Mouse (Mus musculus) limb, embryonic 10.5 days (tissue): ENCODE measurements around the gene Islr2. TPM values are rescaled to one million over a fixed set of nuclear protein-coding genes. Genes with fewer than 3 reads are reported as not detected.

ENCODE experiments used
- DNase-seq: peaks from one replicate; pipeline ENCODE4 v3.0.0-alpha.2; 2017; ENCODE audit warnings: low spot score
- H3K27ac ChIP-seq: fragments of 300-500 bp; sonication (generic); 2 replicates; pipeline ENCODE4 v1.5.1; 2016; ENCODE audit warnings: mild to moderate bottlenecking
- H3K27me3 ChIP-seq: fragments of 300-500 bp; sonication (generic); 2 replicates; pipeline ENCODE4 v1.6.1; 2016; ENCODE audit warnings: low read depth, mild to moderate bottlenecking; ENCODE audit not compliant: poor library complexity, severe bottlenecking
- H3K36me3 ChIP-seq: fragments of 300-500 bp; sonication (generic); 2 replicates; pipeline ENCODE4 v1.6.1; 2016; ENCODE audit warnings: mild to moderate bottlenecking, moderate library complexity
- H3K4me1 ChIP-seq: fragments of 300-500 bp; sonication (generic); 2 replicates; pipeline ENCODE4 v1.6.1; 2016
- H3K4me3 ChIP-seq: fragments of 300-500 bp; sonication (generic); 2 replicates; pipeline ENCODE4 v1.5.1; 2016; ENCODE audit warnings: mild to moderate bottlenecking, moderate library complexity
- H3K9me3 ChIP-seq: fragments of 300-500 bp; sonication (generic); replicated peaks from 2 replicates; pipeline ENCODE4 v1.6.1; 2016; ENCODE audit warnings: mild to moderate bottlenecking
- WGBS: fragments of 180-500 bp; shearing (Covaris S2); methylation state at CpG from one replicate; pipeline ENCODE4 v1.1.7; 2016; 5-methylcytosine and 5-hydroxymethylcytosine counted together
- polyA plus RNA-seq: library from polyadenylated mRNA; unstranded; fragments of >200 nt; fragmentation: Nextera tagmentation; extraction: Ambion mirVana; gene quantifications from 2 replicates; pipeline ENCODE4 v1.2.1, GENCODE M21; 2016

Gene Islr2
- polyA plus RNA-seq, 1 experiment from 2014 or later = 0.11 TPM

DNA sequence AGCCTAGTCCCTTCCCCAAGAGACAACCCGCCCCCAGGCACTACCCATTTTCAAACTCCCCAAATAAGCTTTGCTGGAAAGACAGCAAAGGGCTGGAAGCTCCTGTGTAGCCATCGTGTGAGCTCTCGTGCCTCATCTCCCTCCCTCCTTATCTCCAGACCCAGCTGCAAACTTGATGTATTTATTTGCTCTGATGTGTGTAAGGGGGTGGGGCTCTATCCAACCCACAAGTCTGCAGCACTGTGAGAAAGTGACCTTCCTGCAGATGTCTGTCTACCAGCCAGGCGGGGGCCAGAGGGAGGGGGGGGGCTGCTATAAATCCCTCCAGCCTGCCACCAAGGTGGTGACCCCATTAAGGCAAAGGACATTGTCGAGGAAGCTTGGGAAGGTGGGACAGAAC lies 9.7 kb upstream of the Islr2 start:
- 10% methylated on average over 5 of the region's 5 CpGs for WGBS

DNA sequence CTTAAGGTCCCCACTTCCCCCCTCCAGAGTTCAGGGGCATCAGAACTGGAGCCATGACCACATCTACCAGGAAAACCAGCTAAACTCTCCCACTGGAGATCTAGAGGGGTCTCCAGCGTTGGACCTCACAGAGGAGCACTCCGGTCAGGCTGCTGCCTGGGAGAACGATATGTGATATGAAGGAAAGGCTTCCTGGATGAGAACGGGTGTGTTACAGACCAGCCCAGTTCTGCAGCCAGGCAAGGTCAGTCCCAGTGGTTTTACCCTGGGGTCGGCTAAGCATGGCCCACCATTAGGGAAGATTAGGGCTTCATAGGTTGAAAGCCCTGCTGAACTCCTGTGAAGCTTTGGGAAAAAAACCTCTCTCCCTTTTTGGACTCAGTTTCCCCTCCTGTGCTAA lies 9.3 kb upstream of the Islr2 start:
- H3K9me3 ChIP-seq = no peaks in the 10 kb centered on the region
- DNase-seq = no peak
- H3K4me1 ChIP-seq = peaks cover 32% of the 10 kb centered on the region
- H3K36me3 ChIP-seq = no peaks in the 10 kb centered on the region
- peaks cover 10% of the 10 kb centered on the region; the same call in 1 of the 2 replicates for H3K27me3 ChIP-seq
- no peak overlapping the region for H3K4me3 ChIP-seq
- WGBS = 69% methylated on average over 5 of the region's 5 CpGs
- H3K27ac ChIP-seq = no peak overlapping the region

More for the DNA sequence above, 9.7 kb upstream of the Islr2 start:
- H3K4me1 ChIP-seq = peaks cover 32% of the 10 kb centered on the region
- H3K9me3 ChIP-seq = no peaks in the 10 kb centered on the region
- H3K27me3 ChIP-seq = peaks cover 10% of the 10 kb centered on the region; the same call in 1 of the 2 replicates
- H3K4me3 ChIP-seq = no peak overlapping the region
- H3K27ac ChIP-seq = no peak overlapping the region
- DNase-seq = no peak
- H3K36me3 ChIP-seq = peaks cover 2% of the 10 kb centered on the region

DNA sequence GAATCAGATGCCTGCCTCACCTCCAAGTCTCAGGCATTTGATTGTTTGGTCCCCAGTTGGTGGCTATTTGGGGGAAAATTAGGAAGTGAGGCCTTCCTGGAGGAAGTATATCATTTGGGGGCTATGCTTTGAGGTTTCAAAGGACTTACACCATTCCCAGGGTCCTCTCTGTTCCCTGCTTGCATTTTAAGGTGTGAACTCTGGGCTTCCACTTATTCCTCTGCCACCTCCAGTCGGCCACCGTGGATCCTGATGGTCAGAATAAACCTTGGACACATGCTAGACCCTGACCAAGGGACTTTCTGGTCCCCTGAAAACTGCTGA lies 6.1 kb upstream of the Islr2 start:
- DNase-seq = no peak
- Histone ChIP-seq H3K36me3 (no peaks in the 10 kb centered on the region), H3K9me3 (no peaks in the 10 kb centered on the region), H3K27me3 (peaks cover 34% of the 10 kb centered on the region), H3K4me3 (no peak overlapping the region), H3K4me1 (peaks cover 20% of the 10 kb centered on the region), H3K27ac (0 out of 2 replicates have a peak overlapping the region, but pooled peaks have one; percentile 19)
- 73% methylated on average over 2 of the region's 2 CpGs for WGBS

DNA sequence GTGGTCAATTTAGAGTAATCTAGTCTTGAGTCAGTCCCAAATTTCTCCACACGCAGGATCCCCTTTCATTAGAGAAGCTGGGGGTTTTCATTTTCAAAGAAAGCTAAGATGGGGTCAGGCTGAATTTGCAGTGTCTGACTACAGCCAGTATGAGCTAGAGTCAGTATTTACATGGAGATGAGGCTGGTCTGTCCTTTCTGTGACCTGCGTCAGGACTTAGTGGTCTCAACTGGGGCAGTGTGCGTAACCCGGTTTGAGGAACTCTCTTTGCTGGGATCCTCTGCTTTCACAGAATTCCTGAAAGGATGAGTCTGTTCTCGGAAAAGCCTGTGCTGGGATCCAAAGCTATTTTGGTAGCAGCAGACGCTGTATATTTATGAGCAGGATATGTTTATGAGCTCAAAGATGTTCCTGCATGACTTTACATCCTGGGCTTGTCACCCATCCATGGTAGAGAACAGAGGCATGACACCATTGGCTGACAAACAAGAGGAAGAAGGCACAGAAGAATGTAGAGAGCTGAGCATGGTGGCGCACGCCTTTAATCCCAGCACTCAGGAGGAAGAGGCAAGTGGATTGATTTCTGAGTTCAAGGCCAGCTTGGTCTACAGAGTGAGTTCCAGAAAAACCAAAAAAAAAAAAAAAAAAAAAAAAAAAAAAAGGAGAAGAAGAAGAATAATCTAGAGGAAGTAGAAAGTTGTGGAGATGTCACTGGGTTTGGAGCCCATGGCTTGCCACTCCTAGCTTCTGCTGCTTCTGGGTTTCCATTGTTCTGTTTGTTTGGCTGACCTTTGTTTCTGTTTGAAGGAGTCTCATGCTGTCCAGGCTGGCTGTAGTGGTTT lies 5.6 kb upstream of the Islr2 start:
- 77% methylated on average over 8 of the region's 8 CpGs for WGBS
- no peak overlapping the region for H3K4me3 ChIP-seq
- DNase-seq = no peak

DNA sequence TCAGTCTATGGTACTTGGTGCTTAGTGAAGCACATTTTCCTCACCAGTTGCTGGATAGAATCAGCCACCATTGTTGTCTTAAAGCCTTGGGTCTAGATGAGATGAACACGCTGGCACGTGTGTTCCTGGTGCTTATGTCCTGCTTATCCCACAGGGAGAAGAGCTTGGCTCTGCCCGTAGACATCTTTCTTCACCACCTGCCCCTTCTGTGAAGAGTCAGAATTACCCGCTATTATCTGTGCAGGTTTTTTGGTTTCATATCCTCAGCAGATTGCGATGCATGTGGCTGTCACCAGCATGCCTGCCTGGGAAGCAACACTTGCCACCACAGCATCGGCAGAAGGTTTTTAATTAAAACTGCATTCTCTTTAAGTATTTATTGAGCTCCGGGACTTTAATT lies 1.9 kb upstream of the Islr2 start:
- no peak for DNase-seq
- H3K27ac ChIP-seq = no peak overlapping the region
- H3K27me3 ChIP-seq = peaks cover 65% of the 10 kb centered on the region
- H3K9me3 ChIP-seq = no peaks in the 10 kb centered on the region
- H3K4me1 ChIP-seq = peaks cover 33% of the 10 kb centered on the region
- no peaks in the 10 kb centered on the region for H3K36me3 ChIP-seq
- H3K4me3 ChIP-seq = no peak overlapping the region
- WGBS = 91% methylated on average over 7 of the region's 7 CpGs

More for the DNA sequence above, 5.6 kb upstream of the Islr2 start:
- no peaks in the 10 kb centered on the region for H3K9me3 ChIP-seq
- no peaks in the 10 kb centered on the region for H3K36me3 ChIP-seq
- peaks cover 16% of the 10 kb centered on the region for H3K4me1 ChIP-seq
- H3K27me3 ChIP-seq = peaks cover 40% of the 10 kb centered on the region
- 0 out of 2 replicates have a peak overlapping the region, but pooled peaks have one; percentile 19 for H3K27ac ChIP-seq

DNA sequence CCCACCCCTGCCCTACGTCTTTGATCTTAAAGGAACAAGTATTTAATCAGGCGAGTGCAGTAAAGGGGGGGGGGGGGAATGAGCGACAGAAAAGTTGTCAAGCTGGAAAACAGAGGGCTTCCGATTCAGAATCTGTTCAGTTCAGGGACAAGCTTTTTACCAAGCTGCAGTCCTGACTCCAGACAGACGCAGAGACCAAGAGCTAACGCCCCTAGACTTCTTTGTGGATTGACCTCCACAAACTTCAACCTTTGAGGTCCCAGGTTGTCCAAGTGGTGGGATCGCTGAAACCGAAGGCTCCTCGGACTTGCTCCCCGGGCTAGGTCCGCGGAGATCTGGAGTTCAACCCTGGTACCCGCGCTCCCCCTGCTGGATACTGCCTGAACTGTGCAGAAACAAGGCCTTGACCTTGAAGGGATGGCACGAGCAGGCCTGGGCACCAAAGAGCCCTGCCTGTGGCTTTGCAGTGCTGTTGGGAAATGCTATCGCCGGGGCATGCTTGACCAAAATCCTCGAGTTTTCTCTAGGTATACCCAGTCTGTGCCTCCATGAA lies 405 bp upstream of the Islr2 start:
- 4% methylated on average over 18 of the region's 18 CpGs for WGBS
- peaks cover 80% of the 10 kb centered on the region for H3K27me3 ChIP-seq
- peak; percentile 96 for DNase-seq
- peaks cover 40% of the 10 kb centered on the region for H3K4me1 ChIP-seq
- no peaks in the 10 kb centered on the region for H3K9me3 ChIP-seq
- H3K27ac ChIP-seq = no peak overlapping the region
- no peaks in the 10 kb centered on the region for H3K36me3 ChIP-seq
- H3K4me3 ChIP-seq = peak overlapping the region; percentile 44

DNA sequence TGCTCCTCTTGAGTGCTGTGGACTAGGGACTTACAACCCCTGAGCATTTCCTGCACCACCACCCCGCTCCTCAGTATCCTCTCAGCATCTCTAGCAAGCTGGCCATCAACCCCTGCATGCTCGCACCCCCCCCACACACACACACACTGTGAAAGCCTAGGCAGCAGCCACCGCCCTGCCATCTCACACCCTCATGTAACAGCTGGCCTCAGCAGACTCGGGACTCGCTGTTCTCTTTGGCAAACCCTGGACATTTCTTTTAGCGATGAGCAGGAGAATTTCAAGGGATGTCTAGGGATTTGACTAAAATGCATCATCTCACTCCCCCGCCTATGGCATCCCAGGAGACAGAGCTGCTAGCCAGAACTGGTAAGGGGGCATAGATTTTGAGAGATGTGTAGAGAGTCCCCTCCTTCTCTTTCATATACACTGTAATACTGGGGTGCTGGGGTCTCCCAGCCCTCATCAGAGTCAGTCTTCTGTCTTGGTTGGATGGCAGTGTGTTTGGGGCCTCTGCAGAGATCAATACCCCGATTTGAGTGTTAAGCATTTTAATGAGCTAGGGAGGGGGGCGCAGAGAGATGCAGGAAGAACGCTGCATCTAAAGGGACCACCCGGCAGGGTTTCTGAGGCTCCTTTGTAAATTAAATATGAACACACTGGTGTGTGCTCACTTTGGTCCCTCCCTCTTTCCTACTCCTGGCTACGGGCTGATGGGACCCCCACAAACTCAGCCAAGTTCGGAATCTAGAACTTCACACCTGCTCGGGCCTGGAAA lies 1.3 kb downstream of the Islr2 start:
- peaks cover 96% of the 10 kb centered on the region for H3K27me3 ChIP-seq
- H3K27ac ChIP-seq = no peak overlapping the region
- peak overlapping the region; percentile 44; the same call in 1 of the 2 replicates for H3K4me3 ChIP-seq
- peaks cover 56% of the 10 kb centered on the region for H3K4me1 ChIP-seq
- 5% methylated on average over 14 of the region's 14 CpGs for WGBS
- H3K36me3 ChIP-seq = no peaks in the 10 kb centered on the region
- H3K9me3 ChIP-seq = no peaks in the 10 kb centered on the region
- DNase-seq = no peak

DNA sequence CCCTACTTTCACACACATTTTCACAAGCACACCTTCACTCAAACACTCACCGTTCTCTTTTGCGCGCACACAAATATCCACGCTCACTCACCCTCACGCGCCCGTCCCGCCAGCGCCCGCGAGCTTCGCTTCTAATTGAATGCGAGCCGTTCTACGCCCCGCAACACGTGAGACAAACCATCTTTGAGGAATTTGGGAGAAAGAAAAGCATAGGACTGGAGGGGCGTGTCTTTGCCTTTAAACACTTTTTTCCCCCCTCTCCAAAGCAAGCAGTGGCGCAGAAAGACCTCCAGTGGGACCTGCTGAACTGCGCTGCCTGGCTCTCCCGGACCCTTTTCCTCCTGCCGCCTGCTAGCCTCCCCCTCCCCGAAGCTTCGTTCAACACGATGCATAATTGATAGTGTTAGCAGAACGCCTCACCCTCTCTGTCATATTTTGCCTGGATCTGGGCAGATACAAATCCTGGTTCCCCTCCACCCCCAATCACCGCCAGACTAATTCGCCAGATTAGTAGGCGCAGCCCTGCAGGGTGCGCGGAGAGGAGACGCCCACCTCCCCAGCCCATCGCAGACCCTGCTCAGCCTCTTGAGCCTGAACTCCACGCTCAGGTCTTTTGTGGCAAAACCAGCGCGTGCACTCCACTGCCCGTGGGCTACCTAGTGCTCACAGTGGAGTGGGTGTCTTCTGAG lies 2.1 kb downstream of the Islr2 start:
- no peaks in the 10 kb centered on the region for H3K9me3 ChIP-seq
- peak overlapping the region; percentile 14 for H3K4me3 ChIP-seq
- 2% methylated on average over 37 of the region's 37 CpGs for WGBS
- H3K27ac ChIP-seq = no peak overlapping the region
- peaks cover 98% of the 10 kb centered on the region for H3K27me3 ChIP-seq
- no peaks in the 10 kb centered on the region for H3K36me3 ChIP-seq
- DNase-seq = peak; percentile 51
- H3K4me1 ChIP-seq = peaks cover 65% of the 10 kb centered on the region

DNA sequence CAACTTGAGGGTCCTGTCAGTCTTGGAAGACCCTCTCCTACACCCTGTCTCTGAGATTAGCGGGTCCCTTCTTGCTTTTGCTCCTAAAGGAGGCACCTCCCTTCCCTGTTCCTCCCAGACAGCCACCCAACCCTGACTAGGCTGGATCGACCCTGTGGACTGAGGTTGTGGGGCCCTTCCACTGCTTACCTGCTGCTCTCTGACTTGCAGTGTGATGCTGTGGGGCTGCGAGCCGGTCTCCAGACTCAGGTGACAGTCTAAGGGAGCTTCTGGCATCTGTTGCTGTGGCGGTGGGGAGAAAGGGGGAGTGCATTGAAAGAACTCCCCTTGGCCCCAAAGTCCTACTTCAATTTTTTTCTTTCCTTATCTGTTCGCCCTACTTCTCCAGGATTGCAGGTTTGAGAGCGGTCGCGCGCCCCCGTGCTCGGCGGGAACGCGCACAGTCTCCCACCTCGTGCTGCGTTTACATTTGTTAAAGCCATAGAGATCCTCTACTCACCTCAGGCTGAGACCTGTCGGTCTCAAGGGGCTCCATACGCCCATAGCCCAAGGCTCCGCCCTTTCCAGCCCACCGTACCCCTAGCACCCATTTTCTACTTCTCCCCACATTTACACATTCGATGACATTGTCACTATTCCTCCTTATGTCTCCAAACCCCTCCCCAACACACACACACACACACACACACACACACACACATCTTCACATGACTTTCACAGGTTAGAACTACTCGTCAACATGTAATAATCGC lies 2.9 kb downstream of the Islr2 start:
- no peaks in the 10 kb centered on the region for H3K36me3 ChIP-seq
- peak; percentile 40 for DNase-seq
- peaks cover 72% of the 10 kb centered on the region for H3K4me1 ChIP-seq
- H3K4me3 ChIP-seq = peak overlapping the region; percentile 14
- no peaks in the 10 kb centered on the region for H3K9me3 ChIP-seq
- WGBS = 1% methylated on average over 24 of the region's 24 CpGs
- no peak overlapping the region for H3K27ac ChIP-seq
- peaks cover 98% of the 10 kb centered on the region for H3K27me3 ChIP-seq

DNA sequence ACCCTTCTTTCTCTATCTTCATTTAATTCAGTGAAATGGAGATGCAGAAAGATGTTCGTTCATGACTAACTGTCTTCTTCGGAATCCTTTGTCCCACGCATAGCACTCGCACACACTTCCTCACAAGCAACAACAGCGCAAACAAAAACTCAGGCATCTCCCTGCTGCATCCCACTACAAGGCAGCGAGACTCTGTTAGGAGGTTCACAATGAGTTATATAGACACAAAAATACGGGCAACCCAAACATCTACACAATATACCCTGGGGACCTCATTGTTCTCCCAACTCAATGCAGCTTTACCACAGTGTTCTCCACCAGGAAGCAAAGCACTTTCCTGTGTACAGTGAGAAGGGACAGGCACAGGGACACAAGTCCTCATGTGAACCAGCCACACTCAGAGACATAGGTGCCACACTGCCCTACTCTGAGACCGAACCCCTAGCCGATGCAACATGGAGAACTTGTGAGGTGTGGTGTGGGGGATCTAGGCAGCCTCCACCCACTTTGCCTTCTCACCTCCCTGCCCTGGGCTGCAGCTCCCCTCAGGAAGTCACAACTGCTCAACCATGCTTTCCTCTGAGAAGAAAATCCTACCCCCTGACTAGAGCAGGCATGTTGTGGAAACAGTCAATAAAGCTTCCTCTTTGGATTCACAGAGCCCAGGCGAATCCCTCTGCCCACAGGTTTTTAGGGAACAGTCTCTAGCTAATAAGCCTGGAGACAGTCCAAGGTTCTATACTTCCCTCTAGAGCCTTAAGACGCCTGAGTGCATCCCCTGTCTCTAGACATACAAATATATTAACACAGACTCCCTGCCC lies 3.6 kb downstream of the Islr2 start:
- no peaks in the 10 kb centered on the region for H3K36me3 ChIP-seq
- 9% methylated on average over 11 of the region's 11 CpGs for WGBS
- H3K9me3 ChIP-seq = no peaks in the 10 kb centered on the region
- H3K27ac ChIP-seq = no peak overlapping the region
- H3K4me1 ChIP-seq = peaks cover 80% of the 10 kb centered on the region
- peaks cover 98% of the 10 kb centered on the region for H3K27me3 ChIP-seq
- DNase-seq = peak; percentile 44
- no peak overlapping the region for H3K4me3 ChIP-seq

DNA sequence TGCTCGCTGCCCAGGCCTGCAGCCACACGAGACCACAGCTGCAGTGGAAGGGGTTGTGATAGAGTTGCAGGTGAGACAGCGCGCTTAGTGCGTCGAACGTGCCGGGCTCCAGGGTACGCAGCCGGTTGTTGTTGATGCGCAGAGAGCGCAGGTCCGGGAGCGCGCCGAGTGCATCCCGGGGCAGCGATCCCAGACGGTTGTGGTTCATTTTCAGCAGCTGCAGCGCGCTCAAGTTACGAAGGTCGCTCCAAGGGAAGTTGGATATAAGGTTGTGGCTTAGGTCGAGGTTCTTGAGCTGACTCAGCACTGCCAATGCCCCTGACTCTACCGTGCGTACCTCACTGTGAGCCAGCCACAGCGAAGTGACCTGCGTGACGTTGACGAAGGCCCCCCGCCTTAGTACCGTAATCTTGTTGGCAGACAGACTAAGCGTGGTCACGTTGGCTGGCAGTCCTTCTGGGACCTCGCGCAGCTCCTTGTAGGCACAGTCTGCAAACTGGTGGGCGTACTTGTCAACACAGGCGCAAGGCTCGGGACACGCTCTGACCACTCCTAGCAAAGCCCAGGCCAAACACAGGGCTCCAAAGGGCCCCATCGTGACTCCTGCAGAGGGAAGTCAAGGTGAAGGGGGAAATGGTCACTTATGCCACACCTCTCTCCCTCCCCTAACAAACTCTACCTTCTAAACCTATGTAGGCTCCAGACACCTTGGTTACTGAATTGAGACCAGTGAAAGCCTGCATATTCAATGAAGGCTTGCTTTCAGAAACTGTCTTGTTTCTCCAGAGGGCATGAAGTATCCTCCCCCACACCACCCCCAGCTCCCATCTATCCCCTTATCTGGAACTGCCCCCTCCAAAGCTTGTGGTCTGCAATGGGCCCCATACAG lies 4.5 kb downstream of the Islr2 start:
- Histone ChIP-seq H3K4me3 (peak overlapping the region; percentile 37), H3K9me3 (no peaks in the 10 kb centered on the region), H3K36me3 (no peaks in the 10 kb centered on the region), H3K27ac (no peak overlapping the region), H3K4me1 (peaks cover 89% of the 10 kb centered on the region), H3K27me3 (peaks cover 98% of the 10 kb centered on the region)
- peak; percentile 59 for DNase-seq
- WGBS = 1% methylated on average over 41 of the region's 41 CpGs
